Mouse (Mus musculus) embryonic facial prominence, embryonic 14.5 days (tissue): ENCODE data around the gene Zfp775. TPM values are rescaled to one million over a fixed set of nuclear protein-coding genes. Genes with fewer than 3 reads are reported as not detected.

ENCODE experiments used
- ATAC-seq: fragments of 200-750 bp; cut with Nextera tagmentation; 2 replicates; pipeline ENCODE4 v1.8.0; 2017; ENCODE audit warnings: low read depth, moderate number of reproducible peaks, moderate TSS enrichment
- DNase-seq: peaks from one replicate; pipeline ENCODE4 v3.0.0-alpha.2; 2015; ENCODE audit warnings: low spot score
- H3K27ac ChIP-seq: fragments of 300-500 bp; sonication (generic); replicated peaks from 2 replicates; pipeline ENCODE4 v1.5.1; 2014; ENCODE audit warnings: low read depth, mild to moderate bottlenecking, low read length, moderate library complexity
- H3K27me3 ChIP-seq: fragments of 300-500 bp; sonication (generic); replicated peaks from 2 replicates; pipeline ENCODE4 v1.6.1; 2014; ENCODE audit warnings: low read length; ENCODE audit not compliant: control insufficient read depth, insufficient read depth
- H3K36me3 ChIP-seq: fragments of 300-500 bp; sonication (generic); 2 replicates; pipeline ENCODE4 v1.6.1; 2014; ENCODE audit warnings: low read length, mixed read lengths; ENCODE audit not compliant: control insufficient read depth, insufficient read depth
- H3K4me1 ChIP-seq: fragments of 300-500 bp; sonication (generic); 2 replicates; pipeline ENCODE4 v1.6.1; 2014; ENCODE audit warnings: antibody characterized with exemption, low read length; ENCODE audit not compliant: control insufficient read depth, insufficient read depth
- H3K4me2 ChIP-seq: fragments of 300-500 bp; sonication (generic); 2 replicates; pipeline ENCODE4 v1.6.1; 2014; ENCODE audit warnings: low read depth, mild to moderate bottlenecking, low read length, moderate library complexity, mixed read lengths
- H3K4me3 ChIP-seq: fragments of 300-500 bp; sonication (generic); 2 replicates; pipeline ENCODE4 v1.5.1; 2014; ENCODE audit warnings: low read depth, mild to moderate bottlenecking, low read length
- H3K9ac ChIP-seq: fragments of 300-500 bp; sonication (generic); 2 replicates; pipeline ENCODE4 v1.6.1; 2014; ENCODE audit warnings: low read depth, mild to moderate bottlenecking, low read length, moderate library complexity, mixed read lengths
- H3K9me3 ChIP-seq: fragments of 300-500 bp; sonication (generic); 2 replicates; pipeline ENCODE4 v1.6.1; 2016; ENCODE audit warnings: low read length; ENCODE audit not compliant: control insufficient read depth
- WGBS: fragments of 180-500 bp; shearing (Covaris S2); extraction: QIAGEN DNeasy Blood & Tissue Kit; methylation state at CpG from one replicate; pipeline ENCODE4 v1.1.7; 2014; 5-methylcytosine and 5-hydroxymethylcytosine counted together
- polyA plus RNA-seq: library from polyadenylated mRNA; unstranded; fragments of >200 nt; fragmentation: Nextera tagmentation; extraction: Ambion mirVana; gene quantifications from 2 replicates; pipeline ENCODE4 v1.2.1, GENCODE M21; 2014

Zfp775 gene
- polyA plus RNA-seq, 1 experiment from 2014 or later, result 5.9 TPM

DNA sequence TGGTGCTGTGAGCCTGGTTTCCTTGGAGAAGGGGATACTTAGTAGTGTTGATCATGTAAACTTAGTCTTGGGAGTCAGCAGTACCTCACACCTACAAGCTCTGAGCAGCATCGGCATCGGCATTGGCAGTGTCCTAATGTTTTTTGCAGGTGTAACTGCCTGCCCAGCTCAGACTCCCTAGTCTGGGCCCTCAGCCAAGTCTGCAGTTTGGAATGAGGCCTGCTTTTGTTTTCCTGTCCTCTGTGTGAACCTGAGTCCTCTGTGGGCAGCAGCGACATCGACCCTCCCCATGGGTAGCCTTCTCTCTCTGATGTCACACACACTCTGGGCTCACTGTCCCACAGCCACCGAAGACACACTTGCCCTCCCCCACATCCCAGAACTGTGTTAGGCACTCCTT, 35.6 kb upstream of the Zfp775 start:
- no peak overlapping the region for H3K4me2 ChIP-seq
- peaks cover 7% of the 10 kb centered on the region; the same call in 1 of the 2 replicates for H3K4me1 ChIP-seq
- no peaks in the 10 kb centered on the region for H3K9me3 ChIP-seq
- ATAC-seq (peak; percentile 89), DNase-seq (peak; percentile 80)
- WGBS, result 42% methylated on average over 5 of the region's 5 CpGs
- no peak overlapping the region for H3K27ac ChIP-seq
- H3K9ac ChIP-seq, result no peak overlapping the region
- no peaks in the 10 kb centered on the region for H3K27me3 ChIP-seq
- H3K4me3 ChIP-seq, result no peak overlapping the region
- 0 out of 2 replicates have a peak, but pooled peaks cover 10% of the 10 kb centered on the region for H3K36me3 ChIP-seq

DNA sequence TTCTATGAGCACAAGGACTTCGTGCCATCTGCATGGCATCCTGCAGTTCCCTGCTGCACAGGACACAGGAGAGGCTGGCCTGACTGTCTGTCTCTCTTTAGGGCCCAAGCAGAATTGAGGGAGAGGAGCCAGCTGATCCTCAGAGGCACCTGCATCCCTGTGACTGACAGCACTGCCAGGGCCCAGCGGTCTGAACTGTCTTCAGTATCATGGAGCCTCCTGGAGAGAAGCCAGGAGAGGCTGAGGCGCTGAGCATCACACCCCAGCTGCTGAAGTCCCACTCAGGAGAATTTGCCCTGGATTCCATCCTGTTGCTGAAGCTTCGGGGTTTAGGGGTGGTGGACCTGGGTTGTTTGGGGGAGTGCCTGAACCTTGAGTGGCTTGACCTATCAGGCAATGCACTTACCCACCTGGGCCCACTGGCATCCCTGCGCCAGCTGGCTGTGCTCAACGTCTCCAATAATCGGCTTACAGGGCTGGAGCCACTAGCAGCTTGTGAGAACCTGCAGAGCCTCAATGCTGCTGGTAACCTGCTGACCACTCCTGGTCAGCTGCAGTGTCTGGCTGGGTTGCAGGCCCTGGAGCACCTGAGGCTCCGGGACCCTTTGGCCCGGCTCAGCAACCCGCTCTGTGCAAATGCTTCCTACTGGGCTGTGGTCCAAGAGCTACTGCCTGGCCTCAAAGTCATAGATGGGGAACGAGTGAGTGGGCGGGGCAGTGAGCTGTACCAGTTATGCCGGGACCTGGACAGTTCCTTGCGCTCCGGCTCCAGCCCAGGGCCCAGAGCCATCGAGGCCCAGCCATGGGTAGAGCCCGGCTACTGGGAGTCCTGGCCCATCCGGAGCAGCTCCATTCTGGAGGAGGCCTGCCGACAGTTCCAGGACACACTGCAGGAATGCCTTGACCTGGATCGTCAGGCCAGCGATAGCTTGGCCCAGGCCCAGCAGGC, 33.6 kb upstream of the Zfp775 start:
- no peak overlapping the region for H3K4me2 ChIP-seq
- no peak overlapping the region for H3K27ac ChIP-seq
- H3K9ac ChIP-seq, result no peak overlapping the region
- 76% methylated on average over 16 of the region's 21 CpGs for WGBS
- H3K4me3 ChIP-seq, result no peak overlapping the region
- ATAC-seq, result no peak
- peak; percentile 38 for DNase-seq
- H3K27me3 ChIP-seq, result no peaks in the 10 kb centered on the region
- H3K36me3 ChIP-seq, result 0 out of 2 replicates have a peak, but pooled peaks cover 10% of the 10 kb centered on the region
- H3K9me3 ChIP-seq, result no peaks in the 10 kb centered on the region
- peaks cover 16% of the 10 kb centered on the region for H3K4me1 ChIP-seq

- Histone ChIP-seq H3K4me1 (peaks cover 16% of the 10 kb centered on the region), H3K9ac (no peak overlapping the region), H3K9me3 (no peaks in the 10 kb centered on the region), H3K27ac (no peak overlapping the region), H3K4me3 (no peak overlapping the region), H3K36me3 (0 out of 2 replicates have a peak, but pooled peaks cover 9% of the 10 kb centered on the region), H3K4me2 (no peak overlapping the region), H3K27me3 (no peaks in the 10 kb centered on the region)
- ATAC-seq, result no peak
- WGBS, result 75% methylated on average over 8 of the region's 8 CpGs
- DNase-seq, result no peak
These were observed 32.6 kb upstream of the Zfp775 start for GRCm38 (mm10) chr6:48569065-48569807.

DNA sequence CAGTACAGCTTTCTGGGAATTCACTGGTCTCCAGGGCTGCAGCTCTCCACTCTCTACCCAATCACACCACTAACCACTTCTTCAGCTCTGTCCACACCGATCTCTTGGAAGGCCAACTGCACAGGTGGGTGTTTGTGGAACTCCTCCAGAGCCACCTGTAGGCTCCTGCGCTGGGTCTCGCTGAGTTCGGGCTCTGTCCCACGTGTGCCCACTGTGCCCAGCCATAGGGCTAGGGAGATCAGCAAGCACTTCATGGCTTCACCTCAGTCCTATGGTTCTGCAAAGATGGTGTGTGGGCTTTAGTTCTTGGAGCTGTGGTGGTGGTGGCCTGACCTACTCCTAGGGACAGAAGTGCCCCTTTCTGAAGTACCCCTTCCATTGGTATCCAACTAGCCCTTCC, 29.8 kb upstream of the Zfp775 start:
- H3K4me2 ChIP-seq, result no peak overlapping the region
- 92% methylated on average over 5 of the region's 5 CpGs for WGBS
- H3K27me3 ChIP-seq, result no peaks in the 10 kb centered on the region
- H3K36me3 ChIP-seq, result no peaks in the 10 kb centered on the region
- DNase-seq, result no peak
- H3K4me3 ChIP-seq, result no peak overlapping the region
- no peak overlapping the region for H3K9ac ChIP-seq
- H3K9me3 ChIP-seq, result no peaks in the 10 kb centered on the region
- H3K27ac ChIP-seq, result peak overlapping the region; percentile 46
- peaks cover 10% of the 10 kb centered on the region for H3K4me1 ChIP-seq
- no peak for ATAC-seq

- DNase-seq, result peak; percentile 75
- no peaks in the 10 kb centered on the region for H3K27me3 ChIP-seq
- H3K9me3 ChIP-seq, result no peaks in the 10 kb centered on the region
- ATAC-seq, result peak; percentile 45; the same call in 1 of the 2 replicates
- no peak within 1 kb of the TSS for H3K9ac ChIP-seq
- no peak within 1 kb of the TSS for H3K4me3 ChIP-seq
- 0 out of 2 replicates have a peak within 1 kb of the TSS, but pooled peaks have one; percentile 12 for H3K4me2 ChIP-seq
- peak within 1 kb of the TSS; percentile 46 for H3K27ac ChIP-seq
- 18% methylated on average over 6 of the region's 6 CpGs for WGBS
- H3K4me1 ChIP-seq, result peaks cover 10% of the 10 kb centered on the region
- no peaks in the 10 kb centered on the region for H3K36me3 ChIP-seq
These were observed 29.2 kb upstream of the Zfp775 start, which contains the start of gene Rarres2 for GRCm38 (mm10) chr6:48572572-48573061. Gene Rarres2, minus strand, starts transcription at chr6:48572789.

- Histone ChIP-seq H3K4me1 (peaks cover 10% of the 10 kb centered on the region), H3K9me3 (no peaks in the 10 kb centered on the region), H3K4me2 (no peak overlapping the region), H3K27ac (no peak overlapping the region), H3K27me3 (no peaks in the 10 kb centered on the region), H3K4me3 (no peak overlapping the region), H3K36me3 (no peaks in the 10 kb centered on the region), H3K9ac (no peak overlapping the region)
- whole genome bisulfite sequencing, result 32% methylated on average over 10 of the region's 10 CpGs
- ATAC-seq (no peak; the same call in 1 of the 2 replicates), DNase-seq (peak; percentile 33)
These were observed 28.6 kb upstream of the Zfp775 start for GRCm38 (mm10) chr6:48573280-48573679.

- H3K27ac ChIP-seq, result no peak overlapping the region
- H3K27me3 ChIP-seq, result no peaks in the 10 kb centered on the region
- DNase-seq, result no peak
- H3K36me3 ChIP-seq, result no peaks in the 10 kb centered on the region
- no peak for ATAC-seq
- H3K4me1 ChIP-seq, result peaks cover 10% of the 10 kb centered on the region
- 65% methylated on average over 3 of the region's 3 CpGs for WGBS
- H3K4me3 ChIP-seq, result no peak overlapping the region
- no peak overlapping the region for H3K9ac ChIP-seq
- H3K9me3 ChIP-seq, result no peaks in the 10 kb centered on the region
- H3K4me2 ChIP-seq, result no peak overlapping the region
These were observed 27.9 kb upstream of the Zfp775 start for GRCm38 (mm10) chr6:48573981-48574380.

DNA sequence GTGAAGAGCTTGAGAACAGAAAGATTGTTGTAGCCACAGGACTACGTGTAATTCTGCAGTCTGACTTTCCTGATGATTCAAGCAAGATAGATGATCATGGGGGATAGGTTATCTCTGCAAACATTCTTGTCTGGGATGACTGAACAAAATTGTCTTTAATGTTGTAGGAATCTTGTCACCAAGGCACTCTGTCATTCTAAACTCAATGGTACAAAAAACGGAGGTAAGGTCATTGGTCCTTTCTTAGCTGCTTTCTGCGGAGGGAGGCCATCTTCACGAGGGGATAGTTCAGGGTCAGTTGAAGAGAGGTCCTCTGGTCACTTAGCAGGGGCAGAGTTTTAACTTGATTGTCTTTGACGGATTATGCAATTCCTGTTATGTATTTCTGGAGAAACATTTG, 23.1 kb upstream of the Zfp775 start:
- Histone ChIP-seq H3K36me3 (no peaks in the 10 kb centered on the region), H3K27me3 (no peaks in the 10 kb centered on the region), H3K27ac (0 out of 2 replicates have a peak overlapping the region, but pooled peaks have one; percentile 2), H3K4me1 (peaks cover 4% of the 10 kb centered on the region; the same call in 1 of the 2 replicates), H3K9me3 (no peaks in the 10 kb centered on the region), H3K4me3 (no peak overlapping the region), H3K9ac (no peak overlapping the region), H3K4me2 (no peak overlapping the region)
- DNase-seq (no peak), ATAC-seq (no peak)
- 55% methylated on average over 5 of the region's 5 CpGs for WGBS
